In genomic region chr1:39317935-39318334, GRCm38 (mm10) we compare ENCODE assay signal across 10 mouse cellular contexts. TPM values are rescaled to one million over a fixed set of nuclear protein-coding genes. Genes with fewer than 3 reads are reported as not detected.
A peak's percentile ranks its signal among the peaks of the same experiment; 100 is the strongest.
DNase-seq lines count a peak whose midpoint lies in the region; ATAC-seq and TF ChIP-seq lines count a peak whose summit lies in the region.
"Had no signal": no experiment of that assay in that cellular context is flagged by ENCODE, and none has a peak within 500 bp of the region (broad histone marks: within the 10 kb centered on the region; RNA-seq: fewer than 3 reads in every experiment).

No protein-coding gene starts in this region.

- no peaks in the 10 kb centered on the region for H3K9me3 ChIP-seq in kidney, postnatal 0 days (replicated peaks; ENCODE audit: low read length)

- 63% methylated on average over 2 of the region's 2 CpGs for WGBS in kidney, postnatal 0 days

- H3K27ac ChIP-seq in kidney, postnatal 0 days: no peak overlapping the region

- no peak for ATAC-seq in kidney, postnatal 0 days (replicated peaks; ENCODE audit: low FRiP score, low read depth)
- no peak for ATAC-seq in erythroblast, adult 5-6 weeks (replicated peaks; ENCODE audit: low FRiP score, poor library complexity, severe bottlenecking)
- ATAC-seq in granulocyte monocyte progenitor cell, adult 5-6 weeks (replicated peaks; ENCODE audit: poor library complexity, severe bottlenecking): no peak
- ATAC-seq: activated CD4-positive, CD25-positive, alpha-beta regulatory T cell, adult 4 months had no signal

- H3K36me3 ChIP-seq in kidney, postnatal 0 days (ENCODE audit: insufficient read depth, low read length): no peaks in the 10 kb centered on the region

- no peaks in the 10 kb centered on the region for H3K4me1 ChIP-seq in kidney, postnatal 0 days (replicated peaks; ENCODE audit: insufficient read depth, low read length)

- H3K4me3 ChIP-seq in kidney, postnatal 0 days (replicated peaks; ENCODE audit: low read depth, low read length): no peak overlapping the region

- H3K4me2 ChIP-seq in kidney, postnatal 0 days (ENCODE audit: low read length): no peak overlapping the region

- H3K9ac ChIP-seq in kidney, postnatal 0 days (ENCODE audit: low read depth, low read length): no peak overlapping the region

- DNase-seq in gastrocnemius, adult 18-20 months (ENCODE audit: low spot score): peak; percentile 61
- no peak for DNase-seq in gastrocnemius, adult 8-10 months (ENCODE audit: low spot score in 2 of 2)
- DNase-seq in ovary, adult 18-20 months (ENCODE audit: low spot score): peak; percentile 38
- DNase-seq in ovary, postnatal 10 days (ENCODE audit: low spot score): no peak
- DNase-seq in kidney, postnatal 0 days (ENCODE audit: low spot score): peak; percentile 38
- DNase-seq in embryo, embryonic 11 days: no peak
- DNase-seq: cerebellum, postnatal 36 days had no signal

- TF ChIP-seq CTCF in kidney, postnatal 0 days (IDR thresholded peaks at IDR 0.05; ENCODE audit: low read depth): no peak

- no peaks in the 10 kb centered on the region for H3K27me3 ChIP-seq in kidney, postnatal 0 days (ENCODE audit: insufficient read depth, low read length)

RNA-seq across cellular contexts. Expression of gene Rpl31, which starts 49.7 kb away (rescaled TPM):
- total RNA-seq in gastrocnemius, adult 18-20 months (2021): 100 to 1,000 TPM; 594 to 605 TPM
- total RNA-seq in gastrocnemius, adult 8-10 months (2022): 100 to 1,000 TPM; 426 to 535 (median 481) TPM
- polyA plus RNA-seq in kidney, postnatal 0 days (2015; fragmentation: Nextera tagmentation; extraction: Ambion mirVana): 566 and 696 TPM in 2 replicates
- 473 and 504 TPM in 2 replicates for total RNA-seq in erythroblast, adult 5-6 weeks (2015; ENCODE audit: low replicate concordance)
- 101 and 131 TPM in 2 replicates for total RNA-seq in erythroblast, adult 5-6 weeks (2017; ENCODE audit: low replicate concordance)
- total RNA-seq in granulocyte monocyte progenitor cell, adult 5-6 weeks (2014; fragmentation: Nextera tagmentation): 2,377 and 2,618 TPM in 2 replicates
- total RNA-seq in granulocyte monocyte progenitor cell, adult 5-6 weeks (2017): 283 and 432 TPM in 2 replicates

Comparison
In these comparisons a context has a peak if more than half of its experiments do, and no peak if none do; other contexts are left out.
1. DNase-seq: peak in gastrocnemius, adult 18-20 months (single experiment), ovary, adult 18-20 months (single experiment) and kidney, postnatal 0 days (single experiment); none in gastrocnemius, adult 8-10 months (0 of 2), ovary, postnatal 10 days (single experiment) and embryo, embryonic 11 days (single experiment).